Mouse (Mus musculus): ENCODE results near the gene Atp6v0d1. TPM values are rescaled to one million over a fixed set of nuclear protein-coding genes. Genes with fewer than 3 reads are reported as not detected.

Gene Atp6v0d1
- polyA plus RNA-seq, 1 experiment from 2014 or later, result 115 TPM

DNA sequence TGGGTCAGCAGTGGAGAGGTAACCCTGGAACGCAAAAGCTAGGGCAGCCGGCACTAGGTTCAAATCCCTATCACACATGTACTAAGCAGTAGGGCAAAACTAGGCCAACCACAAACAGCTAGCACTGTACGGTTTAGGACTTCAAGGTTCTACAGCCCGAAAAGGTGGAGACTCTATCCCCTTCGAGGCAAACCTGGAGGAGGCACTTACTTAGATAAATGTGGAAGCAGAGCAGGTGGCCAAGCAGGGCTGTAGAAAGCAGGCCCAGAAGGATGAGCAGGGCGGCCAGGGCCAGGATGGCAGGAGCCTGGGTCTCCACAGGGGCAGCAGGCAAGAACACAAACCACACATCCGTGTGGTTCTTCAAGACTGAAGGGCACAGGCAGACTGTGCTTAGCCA lies 89.7 kb downstream of the Atp6v0d1 start:
- Histone ChIP-seq H3K9me3 (ENCODE audit: control insufficient read depth, low read length) (no peaks in the 10 kb centered on the region), H3K27ac (ENCODE audit: low read length) (no peak overlapping the region), H3K9ac (ENCODE audit: low read depth, low read length) (no peak overlapping the region), H3K36me3 (ENCODE audit: control insufficient read depth, insufficient read depth, low read length) (no peaks in the 10 kb centered on the region), H3K27me3 (replicated peaks; ENCODE audit: control insufficient read depth, insufficient read depth, low read length) (no peaks in the 10 kb centered on the region; the same call in 1 of the 2 replicates), H3K4me2 (ENCODE audit: low read depth, low read length) (no peak overlapping the region), H3K4me1 (ENCODE audit: control insufficient read depth, insufficient read depth, low read length) (peaks cover 21% of the 10 kb centered on the region), H3K4me3 (ENCODE audit: low read length) (no peak overlapping the region)
- no peak for ATAC-seq
- WGBS, result 89% methylated on average over 7 of the region's 7 CpGs

GRCm38 (mm10) chr8:105475742-105476141 lies 90.1 kb downstream of the Atp6v0d1 start:
- Histone ChIP-seq H3K9me3 (ENCODE audit: control insufficient read depth, low read length) (no peaks in the 10 kb centered on the region), H3K27ac (ENCODE audit: low read length) (no peak overlapping the region), H3K36me3 (ENCODE audit: control insufficient read depth, insufficient read depth, low read length) (no peaks in the 10 kb centered on the region), H3K4me3 (ENCODE audit: low read length) (no peak overlapping the region), H3K27me3 (replicated peaks; ENCODE audit: control insufficient read depth, insufficient read depth, low read length) (no peaks in the 10 kb centered on the region; the same call in 1 of the 2 replicates), H3K4me1 (ENCODE audit: control insufficient read depth, insufficient read depth, low read length) (peaks cover 24% of the 10 kb centered on the region), H3K4me2 (ENCODE audit: low read depth, low read length) (no peak overlapping the region), H3K9ac (ENCODE audit: low read depth, low read length) (no peak overlapping the region)
- no peak for ATAC-seq
- WGBS, result 87% methylated on average over 8 of the region's 8 CpGs

- Histone ChIP-seq H3K27me3 (replicated peaks; ENCODE audit: control insufficient read depth, insufficient read depth, low read length) (no peaks in the 10 kb centered on the region; the same call in 1 of the 2 replicates), H3K9ac (ENCODE audit: low read depth, low read length) (no peak overlapping the region), H3K9me3 (ENCODE audit: control insufficient read depth, low read length) (no peaks in the 10 kb centered on the region), H3K27ac (ENCODE audit: low read length) (no peak overlapping the region), H3K4me1 (ENCODE audit: control insufficient read depth, insufficient read depth, low read length) (peaks cover 26% of the 10 kb centered on the region), H3K36me3 (ENCODE audit: control insufficient read depth, insufficient read depth, low read length) (no peaks in the 10 kb centered on the region), H3K4me2 (ENCODE audit: low read depth, low read length) (no peak overlapping the region), H3K4me3 (ENCODE audit: low read length) (no peak overlapping the region)
- WGBS, result 64% methylated on average over 4 of the region's 4 CpGs
- ATAC-seq, result no peak
Observed at GRCm38 (mm10) chr8:105475254-105475653, 90.6 kb downstream of the Atp6v0d1 start.

DNA sequence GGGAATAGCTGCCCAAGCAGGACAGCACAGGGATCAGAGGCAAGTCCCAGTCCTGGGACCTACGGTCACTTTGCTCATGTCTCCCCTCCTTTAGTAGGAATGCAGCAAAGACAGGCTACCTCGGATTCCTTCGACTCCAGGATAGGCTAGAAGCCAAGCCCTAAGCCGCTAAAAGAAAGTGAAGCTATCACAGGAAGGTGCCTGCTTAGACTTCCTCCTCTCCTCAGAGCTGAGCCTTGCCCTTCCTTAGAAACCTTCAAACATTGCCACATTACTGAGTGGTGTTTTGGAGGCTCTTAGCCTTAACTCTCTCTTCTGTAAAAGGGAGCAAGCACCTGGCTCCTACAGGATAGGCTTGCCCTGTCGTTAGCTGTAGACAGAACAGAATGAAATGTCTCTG lies 91.2 kb downstream of the Atp6v0d1 start:
- H3K4me3 ChIP-seq (ENCODE audit: low read length), result no peak overlapping the region
- no peaks in the 10 kb centered on the region for H3K36me3 ChIP-seq (ENCODE audit: control insufficient read depth, insufficient read depth, low read length)
- H3K27me3 ChIP-seq (replicated peaks; ENCODE audit: control insufficient read depth, insufficient read depth, low read length), result no peaks in the 10 kb centered on the region; the same call in 1 of the 2 replicates
- no peak overlapping the region for H3K9ac ChIP-seq (ENCODE audit: low read depth, low read length)
- peak overlapping the region; percentile 28; the same call in 1 of the 2 replicates for H3K27ac ChIP-seq (ENCODE audit: low read length)
- no peak for ATAC-seq
- WGBS, result 30% methylated on average over 5 of the region's 5 CpGs
- H3K9me3 ChIP-seq (ENCODE audit: control insufficient read depth, low read length), result no peaks in the 10 kb centered on the region
- H3K4me1 ChIP-seq (ENCODE audit: control insufficient read depth, insufficient read depth, low read length), result peaks cover 32% of the 10 kb centered on the region
- peak overlapping the region; percentile 38 for H3K4me2 ChIP-seq (ENCODE audit: low read depth, low read length)

MicroRNA genes within 50 kb of the gene (microRNA counts, 519-probe panel; counts per million panel counts)
- 2,385 counts per million, percentile 57 among the panel's probes with 10 or more counts for microRNA mmu-miR-1966

Small RNA genes lying within 50 kb of the gene (microRNA-seq; reads per million reads assigned to microRNA genes)
- gene Mir1966, result not detected

Other genes starting within 250 kb of the Atp6v0d1 start
- gene Lrrc29, start 239.8 kb downstream of the Atp6v0d1 start, polyA plus RNA-seq (2015; fragmentation: Nextera tagmentation; extraction: Ambion mirVana), result 1.5 and 1.8 TPM in 2 replicates
- 141 and 142 TPM in 2 replicates for gene Tmem208, start 239.7 kb downstream of the Atp6v0d1 start, polyA plus RNA-seq (2015; fragmentation: Nextera tagmentation; extraction: Ambion mirVana)
- gene Fhod1, start 218.1 kb downstream of the Atp6v0d1 start, polyA plus RNA-seq (2015; fragmentation: Nextera tagmentation; extraction: Ambion mirVana), result 1.4 and 1.8 TPM in 2 replicates
- gene Slc9a5, start 217.2 kb downstream of the Atp6v0d1 start, polyA plus RNA-seq (2015; fragmentation: Nextera tagmentation; extraction: Ambion mirVana), result 0.93 and 1.1 TPM in 2 replicates
- 0.06 and 0.15 TPM in 2 replicates for gene Plekhg4, start 192.8 kb downstream of the Atp6v0d1 start, polyA plus RNA-seq (2015; fragmentation: Nextera tagmentation; extraction: Ambion mirVana)
- 0.04 TPM in 1 of 2 replicates, not detected in the other for gene Kctd19, start 152.5 kb downstream of the Atp6v0d1 start, polyA plus RNA-seq (2015; fragmentation: Nextera tagmentation; extraction: Ambion mirVana)
- 0.07 TPM in 1 of 2 replicates, not detected in the other for gene Lrrc36, start 152.5 kb downstream of the Atp6v0d1 start, polyA plus RNA-seq (2015; fragmentation: Nextera tagmentation; extraction: Ambion mirVana)
- gene Tppp3, start 94.5 kb downstream of the Atp6v0d1 start, polyA plus RNA-seq (2015; fragmentation: Nextera tagmentation; extraction: Ambion mirVana), result 41.9 and 42.3 TPM in 2 replicates
- gene Zdhhc1, start 69.1 kb downstream of the Atp6v0d1 start, polyA plus RNA-seq (2015; fragmentation: Nextera tagmentation; extraction: Ambion mirVana), result 17.5 and 18.5 TPM in 2 replicates
- 1.9 and 2.3 TPM in 2 replicates for gene Hsd11b2, start 47.3 kb downstream of the Atp6v0d1 start, polyA plus RNA-seq (2015; fragmentation: Nextera tagmentation; extraction: Ambion mirVana)
- gene Ripor1, start 39.2 kb upstream of the Atp6v0d1 start, polyA plus RNA-seq (2015; fragmentation: Nextera tagmentation; extraction: Ambion mirVana), result 17.1 and 17.8 TPM in 2 replicates
- gene Ctcf, start 70.5 kb upstream of the Atp6v0d1 start, polyA plus RNA-seq (2015; fragmentation: Nextera tagmentation; extraction: Ambion mirVana), result 73.7 and 86.4 TPM in 2 replicates
- gene Agrp, start 71.3 kb upstream of the Atp6v0d1 start, polyA plus RNA-seq (2015; fragmentation: Nextera tagmentation; extraction: Ambion mirVana), result 0.66 and 0.92 TPM in 2 replicates
- gene Carmil2, start 120.2 kb upstream of the Atp6v0d1 start, polyA plus RNA-seq (2015; fragmentation: Nextera tagmentation; extraction: Ambion mirVana), result 0.64 and 0.79 TPM in 2 replicates
- gene Acd, start 135.1 kb upstream of the Atp6v0d1 start, polyA plus RNA-seq (2015; fragmentation: Nextera tagmentation; extraction: Ambion mirVana), result 53.0 and 55.0 TPM in 2 replicates
- gene Pard6a, start 135.1 kb upstream of the Atp6v0d1 start, polyA plus RNA-seq (2015; fragmentation: Nextera tagmentation; extraction: Ambion mirVana), result 12.0 and 12.6 TPM in 2 replicates
- gene 4933405L10Rik, start 141.6 kb upstream of the Atp6v0d1 start, polyA plus RNA-seq (2015; fragmentation: Nextera tagmentation; extraction: Ambion mirVana), result not detected in 2 replicates
- gene Enkd1, start 142.2 kb upstream of the Atp6v0d1 start, polyA plus RNA-seq (2015; fragmentation: Nextera tagmentation; extraction: Ambion mirVana), result 11.2 and 13.6 TPM in 2 replicates
- gene Gfod2, start 192.6 kb upstream of the Atp6v0d1 start, polyA plus RNA-seq (2015; fragmentation: Nextera tagmentation; extraction: Ambion mirVana), result 8.7 and 10.9 TPM in 2 replicates

Data from intestine, embryonic 16.5 days (tissue).